Mouse (Mus musculus): ENCODE results near the gene Abcg4.

DNA sequence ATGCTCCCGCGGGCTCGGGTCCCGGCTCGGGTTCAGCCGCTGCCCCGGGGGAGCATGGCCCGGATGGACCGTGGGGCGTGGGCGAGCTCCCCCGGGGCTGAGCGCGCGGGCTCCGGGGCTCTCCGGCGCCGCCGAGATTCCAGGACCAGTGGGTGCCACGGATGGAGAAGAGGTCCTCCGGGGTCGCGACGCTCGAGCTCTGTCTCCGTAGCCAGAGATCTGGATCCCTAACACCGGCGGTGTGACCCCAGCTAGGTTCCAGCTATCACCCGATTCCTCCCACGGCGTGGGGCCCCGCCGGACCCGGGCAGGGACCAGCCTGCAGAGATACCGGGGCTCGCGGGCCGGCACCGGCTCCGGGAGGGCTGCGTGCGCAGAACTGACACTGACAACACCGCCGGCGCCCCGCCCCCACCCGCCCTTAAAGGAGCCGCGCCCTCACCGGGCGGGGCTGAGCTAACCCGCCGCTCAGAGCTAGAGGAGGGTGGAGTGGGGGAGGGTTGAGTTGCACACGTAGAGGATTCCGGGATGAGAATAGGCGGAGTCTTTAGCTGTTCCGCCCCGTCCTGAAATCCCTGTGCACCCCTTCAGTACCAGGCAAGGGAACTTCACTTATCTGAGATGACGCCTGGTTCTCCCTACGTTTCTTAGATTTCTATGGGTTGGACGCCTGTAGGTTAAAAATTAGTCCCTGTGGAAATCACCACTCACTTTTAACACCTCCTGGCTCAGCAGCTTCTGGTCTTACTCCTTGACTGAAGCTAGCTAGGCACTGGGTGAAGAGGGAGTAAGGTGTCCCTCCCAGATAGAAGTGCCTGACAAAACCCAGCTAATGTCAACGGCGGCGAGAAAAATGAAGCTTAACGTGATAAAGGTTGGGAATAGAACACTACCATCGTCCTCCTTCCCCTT, 31.7 kb upstream of the Abcg4 start, which contains the start of gene C2cd2l:
- TF ChIP-seq CTCF (IDR thresholded peaks at IDR 0.05; ENCODE audit: insufficient read depth, low read length) (no peak), POLR2A (IDR thresholded peaks at IDR 0.05; ENCODE audit: borderline replicate concordance, extremely low read depth, low read depth, low read length) (peak; percentile 45; the same call in 1 of the 2 replicates)
